In the genomic region with DNA sequence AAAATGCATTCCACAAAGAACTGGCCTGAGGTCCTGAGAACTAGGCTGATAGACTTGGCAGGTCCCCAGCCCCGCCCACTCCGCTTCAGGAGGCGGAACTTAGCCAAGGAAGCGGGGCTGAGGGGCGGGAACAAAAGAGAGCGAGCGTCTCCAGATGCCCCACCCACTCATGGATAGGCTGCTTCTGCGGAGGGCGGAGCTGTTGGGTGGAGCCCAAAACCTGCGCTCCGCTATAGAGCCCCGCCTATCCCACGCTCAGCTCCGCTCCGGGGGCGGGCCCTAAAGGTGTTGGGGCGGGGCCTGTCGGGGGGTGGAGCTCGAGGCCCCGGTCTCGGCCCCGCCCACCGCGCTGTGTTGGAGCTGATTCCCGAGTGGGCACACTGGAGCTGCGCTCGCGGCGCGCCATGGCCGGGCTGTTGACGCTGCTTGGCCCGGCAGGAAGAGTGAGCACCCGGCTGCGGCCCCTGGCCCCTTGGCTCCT, we compare ENCODE assay signal across 8 mouse cellular contexts. TPM values are rescaled to one million over a fixed set of nuclear protein-coding genes. Genes with fewer than 3 reads are reported as not detected.
A peak's percentile ranks its signal among the peaks of the same experiment; 100 is the strongest.
DNase-seq lines count a peak whose midpoint lies in the region; ATAC-seq lines count a peak whose summit lies in the region.

A gene (plus strand): TSS at position 308 of the 481 bp plus-strand sequence.

- WGBS in forebrain, embryonic 14.5 days: 1% methylated on average over 33 of the region's 35 CpGs
- 1% methylated on average over 34 of the region's 35 CpGs for WGBS in neural tube, embryonic 15.5 days

- H3K36me3 ChIP-seq in forebrain, embryonic 14.5 days (ENCODE audit: control insufficient read depth, insufficient read depth, low read length): peaks cover 4% of the 10 kb centered on the region; the same call in 1 of the 2 replicates
- no peaks in the 10 kb centered on the region for H3K36me3 ChIP-seq in neural tube, embryonic 15.5 days

- H3K27ac ChIP-seq in forebrain, embryonic 14.5 days (ENCODE audit: low read depth, low read length): peak within 1 kb of the TSS; percentile 80
- peak within 1 kb of the TSS; percentile 70 for H3K27ac ChIP-seq in neural tube, embryonic 15.5 days (replicated peaks)

- peak within 1 kb of the TSS; percentile 81 for H3K9ac ChIP-seq in forebrain, embryonic 14.5 days (ENCODE audit: low read length)
- H3K9ac ChIP-seq in neural tube, embryonic 15.5 days (replicated peaks): peak within 1 kb of the TSS; percentile 60

- peak; percentile 98 for DNase-seq in ES-CJ7 (ENCODE audit: low read depth, low spot score)
- DNase-seq in cerebellum, adult 11 months: peak; percentile 93
- DNase-seq in forebrain, embryonic 14.5 days (ENCODE audit: low spot score): peak; percentile 99
- DNase-seq in heart, postnatal 14 days: peak; percentile 95 to 98
- DNase-seq in layer of hippocampus, adult 11-12 months (ENCODE audit: low spot score): peak; percentile 96
- DNase-seq in lung, adult 18-20 months: peak; percentile 97 to 98
- DNase-seq in testis, postnatal 14 days (ENCODE audit: low spot score): peak; percentile 96

- peaks cover 25% of the 10 kb centered on the region for H3K4me1 ChIP-seq in forebrain, embryonic 14.5 days (ENCODE audit: control insufficient read depth, insufficient read depth, low read length)
- peaks cover 40% of the 10 kb centered on the region for H3K4me1 ChIP-seq in neural tube, embryonic 15.5 days

- H3K4me2 ChIP-seq in forebrain, embryonic 14.5 days (ENCODE audit: low read length): peak within 1 kb of the TSS; percentile 95
- H3K4me2 ChIP-seq in neural tube, embryonic 15.5 days: peak within 1 kb of the TSS; percentile 99

- peak within 1 kb of the TSS; percentile 67 for H3K4me3 ChIP-seq in forebrain, embryonic 14.5 days (ENCODE audit: low read depth, low read length)
- H3K4me3 ChIP-seq in neural tube, embryonic 15.5 days (replicated peaks): peak within 1 kb of the TSS; percentile 68

- no peaks in the 10 kb centered on the region for H3K27me3 ChIP-seq in forebrain, embryonic 14.5 days (replicated peaks; ENCODE audit: control insufficient read depth, insufficient read depth, low read length)
- no peaks in the 10 kb centered on the region for H3K27me3 ChIP-seq in neural tube, embryonic 15.5 days (replicated peaks)

- intact Hi-C loops in heart, postnatal 14 days (cut with DNase I): no loop called here

- H3K9me3 ChIP-seq in forebrain, embryonic 14.5 days (replicated peaks; ENCODE audit: control insufficient read depth, low read length): no peaks in the 10 kb centered on the region
- H3K9me3 ChIP-seq in neural tube, embryonic 15.5 days (replicated peaks): no peaks in the 10 kb centered on the region

- peak; percentile 93 for ATAC-seq in forebrain, embryonic 14.5 days
- ATAC-seq in neural tube, embryonic 15.5 days (ENCODE audit: low FRiP score): peak; percentile 96

RNA-seq across cellular contexts. Expression of the gene that starts here (rescaled TPM):
- polyA plus RNA-seq in forebrain, embryonic 14.5 days (2014; fragmentation: Nextera tagmentation; extraction: Ambion mirVana): 51.5 and 53.1 TPM in 2 replicates
- total RNA-seq in heart, postnatal 14 days (2021): 1 to 10 TPM; 6.9 to 7.0 TPM
- 18.7 and 19.5 TPM in 2 replicates for polyA plus RNA-seq in neural tube, embryonic 15.5 days (2015; fragmentation: Nextera tagmentation; extraction: Ambion mirVana)

Comparison
In these comparisons a context has a peak if more than half of its experiments do, and no peak if none do; other contexts are left out.
1. Peak in every context shown above with its lines: DNase-seq, ATAC-seq, H3K4me3 ChIP-seq and H3K27ac ChIP-seq.